Comparison of ENCODE assay signal across 7 mouse cellular contexts in the genomic region with DNA sequence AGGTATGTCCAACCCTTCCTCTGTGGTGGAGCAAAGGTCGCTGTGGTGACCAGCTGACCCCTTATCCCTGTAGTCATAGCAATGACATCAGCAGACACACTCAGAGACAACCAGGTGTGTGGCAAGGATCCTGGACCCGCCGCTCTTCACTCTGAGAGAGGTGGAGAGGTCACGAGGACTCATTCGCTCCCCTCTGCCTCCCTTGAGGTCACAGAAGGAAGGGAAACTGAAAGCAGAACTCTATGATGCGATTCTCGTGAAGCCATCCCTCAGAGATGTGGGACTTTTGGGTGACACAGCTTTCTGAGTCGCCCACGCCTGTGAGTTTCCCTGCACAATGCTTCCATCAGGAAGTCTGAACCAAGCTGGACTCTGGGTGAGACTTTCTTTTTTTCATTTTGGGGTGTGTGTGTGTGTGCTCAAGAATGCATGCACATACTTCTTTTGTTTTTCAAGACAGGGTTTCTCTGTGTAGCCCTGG. TPM values are rescaled to one million over a fixed set of nuclear protein-coding genes. Genes with fewer than 3 reads are reported as not detected.
DNase-seq lines count a peak whose midpoint lies in the region; ATAC-seq and TF ChIP-seq lines count a peak whose summit lies in the region.

No protein-coding gene starts in this region.

- H3K79me2 ChIP-seq in macrophage (ENCODE audit: inconsistent target) = no peaks in the 10 kb centered on the region

- WGBS in macrophage (ENCODE audit: missing documents) = 6% methylated on average over 8 of the region's 9 CpGs
- 86% methylated on average over 9 of the region's 9 CpGs for WGBS in forebrain, postnatal 0 days

- H3K36me3 ChIP-seq in ES-Bruce4 (ENCODE audit: control insufficient read depth, insufficient read depth, low read length, poor library complexity, severe bottlenecking) (peaks cover 1% of the 10 kb centered on the region; the same call in 1 of the 2 replicates), macrophage (ENCODE audit: inconsistent target) (no peaks in the 10 kb centered on the region)
- H3K36me3 ChIP-seq in forebrain, postnatal 0 days (ENCODE audit: insufficient read depth) = peaks cover 19% of the 10 kb centered on the region

- ATAC-seq in forebrain, postnatal 0 days = no peak

- TF ChIP-seq EP300 in ES-Bruce4 (IDR thresholded peaks at IDR 0.05; ENCODE audit: insufficient read depth, low read depth, low read length) = no peak

- no peak for TF ChIP-seq POLR2A in ES-Bruce4 (IDR thresholded peaks at IDR 0.05; ENCODE audit: insufficient read depth, low read length)

- no peak overlapping the region for H3K9ac ChIP-seq in ES-Bruce4 (ENCODE audit: low read depth, poor library complexity, severe bottlenecking)
- no peak overlapping the region for H3K9ac ChIP-seq in forebrain, postnatal 0 days

- peak; percentile 53 for DNase-seq in brain, adult 2 months (ENCODE audit: low read depth, low spot score)
- DNase-seq in induced T-regulatory cell, adult 2 months (ENCODE audit: low read depth) = peak; percentile 94
- no peak for DNase-seq in forebrain, postnatal 0 days
- DNase-seq in adrenal gland, postnatal 4 days (ENCODE audit: low spot score in 2 of 2) = no peak
- no peak for DNase-seq in retina, embryonic 14.5 days (ENCODE audit: low spot score)

- H3K27ac ChIP-seq in ES-Bruce4 (ENCODE audit: insufficient read depth, low read length) = peak overlapping the region; percentile 87
- peak overlapping the region; percentile 73 for H3K27ac ChIP-seq in macrophage
- no peak overlapping the region for H3K27ac ChIP-seq in forebrain, postnatal 0 days (ENCODE audit: low read depth, low read length)

- H3K4me2 ChIP-seq in forebrain, postnatal 0 days (ENCODE audit: low read depth) = no peak overlapping the region

- H3K4me3 ChIP-seq in ES-Bruce4 (ENCODE audit: low read depth, low read length) (no peak overlapping the region), macrophage (ENCODE audit: inconsistent target) (no peak overlapping the region; the same call in 1 of the 2 replicates)
- H3K4me3 ChIP-seq in forebrain, postnatal 0 days (ENCODE audit: low read depth, low read length) = no peak overlapping the region

- H3K4me1 ChIP-seq in ES-Bruce4 (ENCODE audit: control insufficient read depth, insufficient read depth, low read length) = peaks cover 11% of the 10 kb centered on the region
- no peaks in the 10 kb centered on the region for H3K4me1 ChIP-seq in forebrain, postnatal 0 days (ENCODE audit: insufficient read depth)

- H3K9me3 ChIP-seq in ES-Bruce4 (replicated peaks; ENCODE audit: control insufficient read depth, insufficient read depth, low read length, poor library complexity, severe bottlenecking) = 0 out of 2 replicates have a peak, but pooled peaks cover 4% of the 10 kb centered on the region
- H3K9me3 ChIP-seq in forebrain, postnatal 0 days (ENCODE audit: low read length) = no peaks in the 10 kb centered on the region

- H3K27me3 ChIP-seq in ES-Bruce4 (ENCODE audit: control insufficient read depth, insufficient read depth, low read length, poor library complexity, severe bottlenecking) = no peaks in the 10 kb centered on the region
- no peaks in the 10 kb centered on the region for H3K27me3 ChIP-seq in forebrain, postnatal 0 days (ENCODE audit: insufficient read depth, low read length)

- TF ChIP-seq CTCF in ES-Bruce4 (IDR thresholded peaks at IDR 0.05; ENCODE audit: low read depth, low read length) = no peak
- no peak for TF ChIP-seq CTCF in forebrain, postnatal 0 days (IDR thresholded peaks at IDR 0.05; ENCODE audit: low read depth)

RNA-seq across cellular contexts. Expression of a gene that starts 39.3 kb away (rescaled TPM):
- polyA plus RNA-seq in ES-Bruce4 (2011; ENCODE audit: insufficient read depth, insufficient read length, low read depth, missing spikeins) = 410 and 411 TPM in 2 replicates
- total RNA-seq in macrophage (2018; cell fraction: chromatin; rRNA removed) = 100 to 1,000 TPM; 375 to 635 (median 477) TPM
- 100 to 1,000 TPM in 14 of 26 experiments, 10 to 100 TPM in 12; 88.1 to 126 (median 101) TPM for total RNA-seq in macrophage (2018; cell fraction: cytosol; rRNA removed)
- total RNA-seq in macrophage (2018; cell fraction: nucleus; rRNA removed) = 100 to 1,000 TPM; 200 to 361 (median 267) TPM
- 79.8 to 270 TPM (median 92.9 TPM) in 3 replicates for polyA plus RNA-seq in macrophage (2018)
- 38.5 and 46.6 TPM in 2 replicates for total RNA-seq in forebrain, postnatal 0 days (2014; rRNA removed)
- 129 and 173 TPM in 2 replicates for polyA plus RNA-seq in forebrain, postnatal 0 days (2015; fragmentation: Nextera tagmentation; extraction: Ambion mirVana)
- 100 to 1,000 TPM; 197 to 232 TPM for total RNA-seq in adrenal gland, postnatal 4 days (2021)

RNA-seq across cellular contexts. Expression of a gene that starts 41.2 kb away (rescaled TPM):
- polyA plus RNA-seq in ES-Bruce4 (2011; ENCODE audit: insufficient read depth, insufficient read length, low read depth, missing spikeins) (151 TPM in 2 replicates), macrophage (2018) (149 to 188 TPM (median 173 TPM) in 3 replicates)
- total RNA-seq in macrophage (2018; cell fraction: chromatin; rRNA removed) = 1,000 to 10,000 TPM in 4 of 26 experiments, 100 to 1,000 TPM in 12, 10 to 100 TPM in 10; 44.7 to 1,202 (median 255) TPM
- total RNA-seq in macrophage (2018; cell fraction: cytosol; rRNA removed) = 1,000 to 10,000 TPM in 1 of 26 experiments, 100 to 1,000 TPM in 25; 181 to 1,494 (median 243) TPM
- total RNA-seq in macrophage (2018; cell fraction: nucleus; rRNA removed) = 1,000 to 10,000 TPM in 4 of 26 experiments, 100 to 1,000 TPM in 21, 10 to 100 TPM in 1; 96.8 to 1,122 (median 483) TPM
- 44.0 and 65.2 TPM in 2 replicates for total RNA-seq in forebrain, postnatal 0 days (2014; rRNA removed)
- 34.5 and 41.5 TPM in 2 replicates for polyA plus RNA-seq in forebrain, postnatal 0 days (2015; fragmentation: Nextera tagmentation; extraction: Ambion mirVana)
- 10 to 100 TPM; 83.9 to 96.2 TPM for total RNA-seq in adrenal gland, postnatal 4 days (2021)

Comparison
In these comparisons a context has a peak if more than half of its experiments do, and no peak if none do; other contexts are left out.
1. DNase-seq: peak in brain, adult 2 months (single experiment) and induced T-regulatory cell, adult 2 months (single experiment); none in forebrain, postnatal 0 days (single experiment), adrenal gland, postnatal 4 days (0 of 2) and retina, embryonic 14.5 days (single experiment).